Mouse (Mus musculus): ENCODE data around the gene Spns3.

Gene Spns3

DNA sequence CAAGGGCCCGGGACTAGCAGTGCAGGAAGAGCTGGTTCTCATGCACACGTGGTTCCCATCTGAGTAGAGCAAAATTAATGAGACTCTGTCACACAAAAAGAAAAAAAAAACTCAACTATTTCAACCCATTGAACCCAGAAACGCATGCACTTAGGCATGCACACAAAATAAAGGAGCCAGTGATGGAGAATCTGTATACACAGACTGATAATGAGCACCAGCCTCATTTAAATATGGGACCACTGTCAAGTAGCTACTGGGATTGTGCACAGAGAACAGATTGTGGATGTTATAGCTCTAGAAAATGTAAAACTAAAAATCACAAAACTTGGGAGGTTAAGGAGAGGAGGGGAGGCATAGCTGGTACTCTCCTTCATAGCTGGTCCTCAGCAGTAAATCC lies 35.3 kb downstream of the Spns3 start:
- DNase-seq (ENCODE audit: low spot score), result no peak

DNA sequence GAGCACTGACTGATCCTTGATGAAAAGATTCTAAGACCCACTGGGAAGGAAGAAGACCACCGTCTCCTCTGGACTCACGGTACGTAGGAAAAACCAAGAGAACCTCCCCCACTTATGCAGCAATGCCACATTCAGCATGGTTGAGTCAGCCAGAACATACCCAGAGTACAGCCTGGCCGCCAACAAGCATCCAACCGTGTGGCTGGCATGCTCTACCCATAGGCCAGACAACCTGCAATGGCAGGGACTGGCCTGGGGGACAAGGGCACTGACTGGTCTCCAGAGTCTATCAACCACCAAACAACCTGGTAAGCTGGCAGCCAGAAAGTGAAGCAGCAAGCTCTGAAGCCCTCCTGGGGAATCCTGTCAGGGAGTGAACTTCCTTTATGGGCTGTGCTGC lies 41.7 kb downstream of the Spns3 start:
- DNase-seq (ENCODE audit: low spot score), result no peak

DNA sequence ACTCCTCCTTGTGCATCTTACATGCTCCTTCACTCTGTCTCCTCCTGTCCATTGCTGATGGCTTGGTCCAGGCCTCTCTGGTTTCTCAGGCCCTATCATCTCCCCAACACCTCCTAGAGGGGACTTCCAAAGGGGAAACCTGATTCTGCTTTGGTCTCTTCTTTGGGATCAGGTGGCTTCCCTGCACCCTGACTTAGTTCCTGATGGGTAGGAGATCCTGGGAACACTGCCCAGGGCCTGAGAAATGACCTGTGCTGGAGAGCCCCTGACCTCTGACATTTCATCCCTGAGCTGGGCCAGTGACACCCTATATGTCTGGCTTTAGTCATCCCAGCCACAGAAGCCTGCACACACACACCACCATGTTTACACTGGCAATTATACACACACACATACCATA lies 42.7 kb downstream of the Spns3 start:
- DNase-seq (ENCODE audit: low spot score), result no peak

DNA sequence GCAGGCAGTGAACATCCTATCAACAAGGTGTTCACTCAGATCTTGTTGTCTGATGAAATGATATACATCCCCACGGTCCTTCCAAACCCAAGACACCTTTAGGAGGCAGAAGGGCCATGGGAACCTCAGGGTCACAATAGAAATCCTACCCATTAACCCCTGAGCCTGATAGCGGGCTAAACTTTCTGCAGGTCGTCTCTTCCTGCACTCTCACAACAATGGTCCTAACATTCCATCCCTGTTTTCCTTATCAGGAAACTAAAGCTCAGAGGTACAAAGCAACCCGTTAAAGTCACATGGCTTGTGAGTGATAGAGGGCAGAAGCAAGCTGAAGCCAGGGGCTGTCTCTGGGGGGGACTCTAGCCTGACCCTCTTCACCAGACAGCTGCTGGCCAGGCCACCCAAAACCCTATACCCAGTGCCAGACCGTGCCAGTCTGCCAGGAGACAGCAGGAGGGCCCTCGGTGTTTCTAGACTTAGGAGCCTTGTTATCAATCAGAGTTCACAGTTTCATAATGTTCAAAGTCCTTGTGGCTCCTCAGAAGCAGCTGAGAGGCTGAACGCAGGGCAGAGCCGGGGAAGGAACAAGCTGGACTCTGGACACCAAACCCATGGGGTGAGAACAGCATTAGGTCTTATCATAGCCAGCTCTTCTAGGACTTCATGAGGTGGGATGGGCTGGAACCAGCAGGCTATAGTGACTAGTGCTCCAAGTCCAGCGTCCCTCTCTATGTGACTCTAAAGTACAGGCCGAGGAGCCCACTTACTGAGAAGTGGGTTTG lies 46.1 kb downstream of the Spns3 start:
- no peak for DNase-seq (ENCODE audit: low spot score)

DNA sequence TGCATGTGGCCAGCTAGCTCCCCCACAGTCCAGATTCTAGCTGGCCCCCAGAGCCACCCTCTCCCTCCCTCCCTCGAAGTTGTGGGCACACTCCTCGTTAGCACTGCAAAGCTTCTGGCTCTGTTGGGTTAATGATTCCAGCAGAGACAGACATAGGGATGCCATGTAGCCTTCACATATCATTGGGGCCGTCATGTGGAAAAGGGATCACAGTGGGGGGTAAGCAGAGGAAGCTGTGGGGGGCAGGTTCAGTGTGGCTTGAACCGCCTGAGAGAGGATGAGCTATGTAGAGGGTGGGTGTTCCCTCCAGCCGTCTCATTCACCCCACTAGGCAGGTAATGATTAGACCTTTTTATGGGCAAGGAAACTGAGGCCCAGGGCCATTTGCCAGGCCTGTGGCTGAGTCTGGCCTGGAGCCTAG lies 46.8 kb downstream of the Spns3 start:
- DNase-seq (ENCODE audit: low spot score), result no peak

DNA sequence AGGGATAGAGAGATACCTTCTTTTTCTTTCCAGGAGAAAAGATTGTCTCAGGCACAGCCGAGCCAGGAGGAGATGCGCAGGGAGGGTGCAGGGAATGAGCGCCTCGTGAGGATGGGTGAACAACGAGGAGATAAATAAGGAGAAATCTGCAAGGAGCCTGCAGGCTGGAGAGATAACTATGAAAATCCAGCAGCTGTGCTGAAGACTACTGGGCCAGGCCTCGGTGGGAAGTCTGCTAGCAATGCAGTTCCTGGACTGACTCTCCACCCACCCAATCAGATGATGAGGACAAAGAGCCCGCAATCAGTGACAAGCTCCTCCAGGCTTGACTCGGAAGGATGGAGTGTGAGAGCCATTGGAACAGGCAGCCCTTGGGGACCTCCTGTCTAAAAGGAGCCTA lies 48.1 kb downstream of the Spns3 start:
- DNase-seq (ENCODE audit: low spot score), result no peak

DNA sequence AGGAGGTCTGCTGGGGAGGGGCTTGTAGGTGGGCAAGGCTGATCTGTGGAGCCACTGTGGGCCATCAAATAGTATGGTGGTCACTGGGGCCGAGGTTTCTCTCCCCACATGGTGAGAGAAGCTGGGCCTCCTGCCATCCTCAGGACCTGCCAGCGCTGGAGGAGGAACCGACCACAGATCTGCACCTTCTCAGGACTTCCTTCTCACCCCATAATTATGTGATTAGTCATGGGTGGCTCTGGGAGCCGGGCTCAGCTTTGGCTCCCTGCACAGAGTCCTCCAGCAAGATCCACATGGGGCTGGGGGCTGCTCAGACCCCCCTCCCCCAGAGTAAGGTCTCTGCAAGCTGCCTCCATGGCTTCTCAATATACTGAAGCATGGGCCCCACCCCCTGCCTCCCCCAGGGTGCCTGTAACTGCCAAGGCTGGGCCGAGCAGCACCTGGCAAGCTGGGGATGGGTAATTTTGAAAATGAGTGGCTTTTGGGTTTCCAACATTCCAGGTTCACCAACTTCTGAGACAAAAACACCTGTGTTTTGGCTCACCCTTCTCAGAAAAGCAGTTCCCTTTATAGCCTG lies 48.8 kb downstream of the Spns3 start:
- no peak for DNase-seq (ENCODE audit: low spot score)

DNA sequence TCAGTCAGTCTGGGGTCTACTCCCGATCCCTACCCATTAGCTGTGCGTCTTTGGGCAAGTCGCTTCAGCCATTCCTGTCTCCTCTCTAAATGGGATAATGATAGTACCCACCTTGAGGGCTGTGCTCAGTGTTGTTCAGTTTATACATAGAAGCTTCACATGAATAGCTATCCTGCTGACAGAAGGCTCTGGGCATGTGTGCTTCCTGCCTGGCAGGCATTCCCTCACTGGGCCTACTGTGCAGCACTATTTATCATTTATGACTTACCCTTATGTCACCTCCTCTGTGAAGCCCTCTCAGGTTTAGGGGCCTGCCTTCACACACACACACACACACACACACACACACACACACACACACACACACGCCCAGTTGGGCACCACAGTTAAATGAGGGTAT lies 50.2 kb downstream of the Spns3 start:
- no peak for DNase-seq (ENCODE audit: low spot score)

DNA sequence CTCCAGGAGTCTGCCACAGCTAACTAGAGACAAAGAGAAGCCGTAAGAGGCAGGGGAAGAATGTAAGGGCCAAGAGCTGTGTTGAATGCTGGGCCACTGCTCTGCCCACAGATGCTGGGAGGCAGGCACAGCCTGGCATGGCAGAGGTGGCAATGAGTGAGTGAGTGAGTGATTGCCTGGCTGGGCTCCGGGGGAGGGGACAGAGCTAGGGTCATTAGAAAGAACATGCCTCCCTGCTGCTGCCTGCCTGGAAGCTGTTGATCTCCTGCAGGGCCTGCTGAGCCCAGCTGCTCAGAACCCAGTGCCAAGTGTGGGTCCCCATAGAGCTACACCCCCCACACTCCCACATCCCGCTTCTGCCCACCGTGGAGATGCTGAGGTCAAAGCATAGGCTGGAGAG lies 52.9 kb downstream of the Spns3 start:
- DNase-seq (ENCODE audit: low spot score), result no peak

DNA sequence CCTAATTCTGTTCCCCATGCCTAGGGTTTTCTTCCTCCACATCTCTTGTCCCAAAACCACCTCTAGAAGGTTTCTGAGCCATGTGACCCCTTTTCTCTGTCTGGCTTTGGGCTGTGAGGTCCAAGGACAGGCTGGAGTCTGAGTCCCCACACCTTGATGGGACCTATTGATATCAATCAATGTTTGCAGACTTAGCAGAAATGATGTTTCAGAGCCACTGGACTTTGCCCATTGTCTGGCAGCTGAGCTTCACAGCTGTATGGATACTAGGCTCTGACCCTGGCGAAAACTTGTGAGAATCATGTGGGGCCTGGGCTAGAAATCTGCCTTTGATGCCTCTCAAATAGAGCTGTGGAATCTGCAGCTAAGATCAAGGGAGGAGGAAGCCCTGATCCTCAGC lies 53.5 kb downstream of the Spns3 start:
- no peak for DNase-seq (ENCODE audit: low spot score)

DNA sequence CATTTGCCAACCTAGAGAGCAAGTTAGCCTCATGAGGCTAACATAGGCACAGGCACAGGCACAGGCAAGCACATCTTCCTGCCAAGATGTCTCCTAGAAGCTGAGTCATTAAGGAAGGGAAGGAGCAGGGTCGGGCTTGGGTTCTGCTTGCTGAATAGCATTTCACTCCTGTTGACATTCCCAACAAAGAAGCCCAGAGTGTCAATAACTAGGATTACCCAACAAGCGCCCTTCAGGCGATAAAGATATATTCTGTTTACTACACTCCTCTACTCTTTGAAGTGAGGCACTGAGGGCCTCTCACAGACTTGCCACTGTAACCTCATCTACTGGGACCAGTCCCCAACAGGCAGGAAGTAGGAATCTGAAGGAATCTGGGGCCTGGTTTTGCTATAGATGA lies 54.2 kb downstream of the Spns3 start:
- DNase-seq (ENCODE audit: low spot score), result peak; percentile 17

DNA sequence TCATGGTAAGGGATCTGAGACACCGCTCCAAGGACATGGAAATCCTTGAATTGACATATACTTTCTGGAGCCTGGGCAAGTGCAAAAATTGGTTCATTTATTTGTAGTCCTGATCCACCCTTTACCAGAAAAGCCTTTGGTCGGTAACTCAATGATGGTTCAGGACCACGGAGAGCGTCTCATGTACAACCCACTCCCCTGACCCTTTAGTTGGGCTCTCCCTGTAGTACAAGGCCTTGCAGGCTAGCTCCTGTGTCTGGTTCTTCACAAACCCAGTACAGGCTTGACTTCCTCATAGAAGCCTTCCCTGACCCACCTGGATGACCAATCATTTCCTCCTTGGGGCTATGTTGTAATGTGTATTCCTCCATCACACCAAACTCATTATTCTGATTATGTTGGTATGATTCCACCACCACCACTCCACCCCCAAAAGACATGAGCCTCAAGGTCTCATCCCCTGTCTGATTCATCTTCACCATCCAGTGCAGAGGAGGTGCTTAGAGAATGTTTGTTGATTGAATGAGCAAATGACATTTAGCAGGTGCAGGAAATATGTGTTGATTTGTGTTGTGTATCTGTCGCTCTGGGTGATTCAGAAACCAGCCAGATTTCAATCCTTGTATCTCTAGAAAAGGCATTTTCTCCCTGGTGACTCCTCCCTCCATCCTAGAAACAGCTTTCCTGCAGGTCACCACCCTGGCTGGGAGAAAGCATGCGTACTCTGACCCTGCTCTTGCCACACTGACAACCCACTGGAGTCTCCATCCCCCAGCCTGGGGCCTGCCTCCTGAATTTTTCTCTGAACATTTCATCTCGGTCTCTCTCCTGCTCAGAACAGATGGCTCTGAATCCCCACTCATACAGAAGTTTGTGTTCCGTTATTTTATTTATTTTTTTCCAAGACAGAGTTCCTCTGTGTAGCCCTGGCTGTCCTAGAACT lies 56.0 kb downstream of the Spns3 start:
- DNase-seq (ENCODE audit: low spot score), result no peak

DNA sequence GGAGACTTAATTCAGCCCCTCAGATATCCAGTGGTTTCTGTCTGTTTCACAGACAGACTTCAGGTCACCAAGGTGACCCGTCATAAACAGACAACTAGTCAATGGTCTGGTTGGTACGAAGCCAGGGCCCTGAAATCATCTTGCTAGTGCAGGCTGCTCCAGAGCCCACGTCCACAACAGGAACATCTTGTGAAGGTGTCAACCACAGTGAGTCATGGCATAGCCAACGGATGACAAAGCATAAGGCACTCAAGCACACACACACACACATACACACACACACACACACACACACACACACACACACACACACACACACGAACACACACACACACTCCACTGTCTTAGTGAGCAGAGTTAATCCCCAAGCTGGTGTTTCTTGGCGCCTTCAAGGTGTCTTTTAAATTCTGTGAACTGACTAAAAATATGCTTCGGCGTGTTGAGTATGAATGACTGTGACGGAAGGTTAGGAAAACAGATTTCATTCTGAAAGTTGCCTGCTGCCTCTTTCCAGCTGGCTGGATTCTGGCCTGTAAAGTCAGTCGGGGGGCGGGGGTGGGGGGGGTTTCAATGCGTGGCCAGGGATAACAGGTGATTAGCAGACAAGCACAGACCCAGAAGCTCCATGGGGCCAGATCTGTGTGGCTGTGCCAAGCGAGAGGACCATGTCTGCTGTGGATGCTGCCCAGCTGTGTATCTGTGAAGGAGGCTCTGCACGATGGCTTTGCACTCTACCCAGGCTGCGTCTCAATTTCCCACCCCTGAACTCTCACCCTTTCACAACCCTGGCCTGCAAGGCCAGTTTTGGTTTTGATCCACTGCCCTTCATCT lies 59.0 kb downstream of the Spns3 start:
- DNase-seq (ENCODE audit: low spot score), result no peak

DNA sequence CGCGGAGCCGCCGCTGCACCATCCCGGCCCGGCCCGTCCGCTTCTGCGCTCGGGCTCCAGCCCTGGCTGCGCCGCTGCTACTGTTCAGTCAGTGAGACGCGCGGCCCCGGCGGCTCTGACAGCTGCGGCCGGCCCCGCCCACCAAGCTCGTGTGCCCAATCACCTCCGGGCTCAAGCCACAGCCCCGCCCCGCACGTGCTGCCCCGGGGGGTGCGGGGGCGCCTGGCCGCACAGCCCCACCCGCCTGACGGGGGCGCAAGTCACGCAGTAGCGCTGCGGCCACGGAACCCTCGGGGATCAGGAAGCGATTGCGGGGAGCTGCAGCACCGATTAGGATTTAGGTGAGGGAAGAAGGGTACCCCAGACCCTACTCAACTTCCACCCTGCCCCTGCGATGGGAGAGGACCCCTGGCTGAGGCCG lies 60.4 kb downstream of the Spns3 start, which contains the start of gene Spns2:
Spns2 (minus strand) TSS at position 24 of the 421 bp plus-strand sequence.
- DNase-seq (ENCODE audit: low spot score), result peak; percentile 95

DNA sequence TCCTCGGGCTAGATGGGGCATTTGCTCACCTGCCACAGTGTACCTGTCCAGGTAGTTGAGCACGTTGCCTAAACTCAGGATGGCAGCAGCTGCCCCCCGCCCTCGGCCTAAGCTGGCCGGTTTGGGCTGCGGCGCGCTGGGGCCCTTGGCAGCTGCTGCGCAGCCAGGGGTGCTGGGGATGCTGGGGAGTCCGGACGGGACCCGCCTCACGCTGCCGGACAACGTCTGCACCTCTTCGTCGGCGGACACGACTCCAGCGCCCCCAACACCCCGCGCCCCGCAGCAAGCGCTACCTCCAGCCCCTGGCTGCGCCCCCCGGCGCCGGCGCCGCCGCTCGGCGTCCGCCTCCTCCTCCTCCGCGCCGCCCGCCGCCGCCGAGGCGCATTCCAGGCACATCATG lies 60.9 kb downstream of the Spns3 start:
- DNase-seq (ENCODE audit: low spot score), result no peak

DNA sequence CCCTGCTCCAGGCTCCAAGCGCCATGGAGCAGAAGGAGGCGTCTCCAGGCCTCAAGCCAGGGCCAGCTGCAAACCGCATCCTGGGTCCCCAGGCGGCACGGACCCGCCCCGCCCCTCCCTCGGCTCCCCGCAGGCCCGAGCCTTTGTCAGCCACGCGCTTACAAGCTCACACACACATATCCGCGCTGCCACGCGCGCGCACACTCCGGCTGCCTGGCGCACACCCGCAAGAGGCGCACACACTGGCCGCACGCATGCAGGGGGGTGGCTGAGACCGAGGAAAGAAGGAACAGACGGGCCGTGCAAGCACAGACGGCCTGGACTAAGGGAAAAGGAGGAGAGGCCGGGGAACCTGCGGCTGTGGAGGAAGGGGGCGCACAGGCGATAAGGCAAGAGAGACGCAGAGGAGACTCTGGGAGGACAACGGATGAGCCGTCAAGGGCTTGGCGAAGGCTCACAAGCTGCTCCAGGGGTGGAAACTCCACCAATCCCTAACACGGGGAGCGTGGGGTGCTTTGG lies 61.5 kb downstream of the Spns3 start:
- DNase-seq (ENCODE audit: low spot score), result no peak

DNA sequence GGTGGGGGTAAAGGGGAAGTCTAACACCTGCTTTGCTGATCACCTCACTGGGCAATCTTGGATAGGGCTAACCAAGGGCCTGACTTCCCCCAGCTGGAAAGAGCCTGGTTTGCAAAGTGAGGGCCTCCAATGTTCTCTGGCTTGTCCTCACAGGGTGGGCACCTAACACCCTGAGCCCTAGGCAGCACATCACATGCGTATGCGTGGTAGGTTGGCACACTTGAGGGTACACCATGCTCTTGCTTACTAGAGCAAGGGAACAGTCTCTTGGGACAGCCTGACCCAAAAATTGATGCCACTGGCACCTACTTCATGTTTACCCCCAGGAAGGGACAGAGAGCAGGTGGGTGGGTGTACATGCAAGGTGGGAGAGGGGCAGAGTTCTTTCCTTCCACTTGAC lies 62.6 kb downstream of the Spns3 start:
- DNase-seq (ENCODE audit: low spot score), result no peak

DNA sequence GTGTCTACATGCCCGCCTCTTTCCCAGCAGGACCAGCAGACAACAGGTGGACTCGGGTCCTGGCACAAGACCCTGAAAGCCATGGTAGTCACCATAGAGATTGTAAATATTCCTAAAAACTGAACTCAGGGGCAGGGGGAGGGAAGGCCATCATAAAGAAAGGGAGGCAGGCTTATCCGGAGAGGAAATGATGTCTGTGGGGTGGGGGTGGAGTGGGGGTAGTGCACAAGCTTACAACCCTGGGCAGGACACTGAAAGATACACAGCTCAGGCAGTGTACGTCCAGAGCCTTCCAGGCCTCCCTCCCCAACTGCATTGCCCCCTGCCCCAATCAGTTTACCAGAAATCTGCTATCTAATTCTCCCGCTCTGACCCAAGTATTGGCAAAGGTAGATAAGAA lies 63.1 kb downstream of the Spns3 start:
- DNase-seq (ENCODE audit: low spot score), result no peak

DNA sequence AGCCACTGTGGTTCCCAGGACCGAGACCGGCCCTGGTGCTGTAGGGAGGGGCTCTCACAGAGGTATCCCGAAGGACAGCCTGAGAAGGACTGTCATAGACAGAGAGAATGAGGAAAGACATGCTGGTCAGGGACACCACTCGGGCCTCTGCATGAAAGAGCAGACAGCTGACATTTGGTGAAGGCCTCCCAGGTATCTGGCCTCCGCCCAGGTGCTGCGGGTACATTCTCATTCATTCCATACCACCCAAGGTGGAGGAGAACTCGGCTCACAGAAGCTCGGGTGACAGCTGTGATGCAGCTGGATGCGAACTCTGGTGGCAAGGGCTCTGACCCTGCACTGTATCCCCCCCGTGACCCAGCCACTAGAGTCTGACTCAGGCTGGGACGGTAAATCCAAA lies 64.3 kb downstream of the Spns3 start:
- DNase-seq (ENCODE audit: low spot score), result no peak

DNA sequence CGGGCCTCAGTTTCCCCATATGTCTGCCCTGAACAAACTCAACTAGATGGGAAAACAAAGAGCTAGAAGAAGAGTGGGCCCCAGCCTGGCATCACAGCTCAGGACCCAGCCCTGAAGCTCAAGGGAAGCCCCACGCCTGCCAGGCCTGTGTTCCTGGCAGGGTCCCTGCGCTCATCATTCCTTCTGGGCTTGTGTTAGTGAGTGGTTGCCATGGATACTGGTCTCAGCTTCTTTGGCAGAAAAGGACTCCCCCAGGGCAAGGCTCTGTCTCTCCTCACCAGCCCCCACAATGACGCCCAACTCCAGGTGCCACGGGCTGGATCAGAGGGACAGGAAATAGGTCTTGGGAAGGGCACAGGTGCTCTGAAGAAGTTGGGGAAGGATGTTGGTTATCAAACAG lies 65.1 kb downstream of the Spns3 start:
- DNase-seq (ENCODE audit: low spot score), result no peak

DNA sequence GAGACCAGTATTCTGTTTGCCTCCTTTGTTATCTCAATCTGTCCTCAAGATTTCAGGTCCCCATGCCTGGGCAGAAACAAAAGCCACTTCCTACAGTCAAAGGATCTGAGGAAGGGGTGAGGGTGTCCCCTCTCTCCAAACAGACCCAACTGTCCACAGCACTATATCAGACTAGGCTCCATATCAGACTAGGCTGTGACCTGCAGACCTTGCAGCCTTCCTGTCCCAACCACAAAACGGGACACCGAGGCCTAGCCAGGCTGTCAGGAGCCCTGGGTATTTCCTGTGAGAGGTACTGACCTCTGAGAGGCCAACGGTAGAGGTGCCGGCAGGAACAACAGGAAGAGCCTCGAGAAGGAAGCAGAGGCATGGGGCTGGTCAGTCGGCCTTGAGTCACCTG lies 65.8 kb downstream of the Spns3 start:
- no peak for DNase-seq (ENCODE audit: low spot score)

DNA sequence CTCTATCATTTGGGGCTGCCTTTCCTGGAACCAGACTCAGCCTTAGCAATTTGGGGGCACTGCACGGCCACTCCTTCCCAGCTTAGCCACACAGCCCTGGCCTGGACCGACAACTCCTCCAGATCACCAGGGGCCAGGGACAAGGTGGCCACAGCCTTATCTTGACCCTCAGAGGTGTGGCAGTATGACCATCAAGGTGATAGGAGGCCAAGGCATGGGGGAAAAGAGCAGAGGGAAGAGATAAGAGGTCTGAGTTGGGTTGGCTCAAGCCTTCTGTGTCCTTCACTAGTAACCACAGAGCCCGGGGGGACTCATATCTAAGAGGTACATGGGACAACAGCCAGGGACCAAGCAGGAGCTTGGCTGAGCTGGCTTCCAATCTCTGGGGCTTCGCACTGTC lies 68.4 kb downstream of the Spns3 start:
- DNase-seq (ENCODE audit: low spot score), result no peak
